Mouse (Mus musculus) brain, adult 10 weeks (tissue): ENCODE results near the gene Paox. TPM values are rescaled to one million over a fixed set of nuclear protein-coding genes. Genes with fewer than 3 reads are reported as not detected.

Source experiments
- polyA plus RNA-seq: library from polyadenylated mRNA; stranded (reverse); fragments of 350-450 nt; fragmentation: Illumina TruSeq; extraction: RNeasy Lipid Tissue Mini Kit (QIAGEN cat#74804); gene quantifications from one replicate; pipeline ENCODE4 v1.2.3, GENCODE M21; 2015; ENCODE audit warnings: low read depth, low replicate concordance

The Paox gene
- polyA plus RNA-seq = 7.1 TPM

GRCm38 (mm10) chr7:140115583-140116328 lies at the start of gene Paox:
Gene Paox (plus strand): TSS chr7:140115799.

GRCm38 (mm10) chr7:140082242-140082678 lies 33.3 kb upstream of the Paox start, which contains the start of gene Caly:
Gene Caly (minus strand): TSS chr7:140082548.

GRCm38 (mm10) chr7:140092924-140093528 lies 22.6 kb upstream of the Paox start, which contains the start of gene Prap1:
Gene Prap1 (plus strand): TSS chr7:140093395.

GRCm38 (mm10) chr7:140101993-140102860 lies 13.4 kb upstream of the Paox start, which contains the start of gene Fuom:
Gene Fuom (minus strand): TSS chr7:140102441.

GRCm38 (mm10) chr7:140116329-140117054 lies 893 bp downstream of the Paox start, which contains the start of gene Echs1:
Gene Echs1 (minus strand): TSS chr7:140116476.

GRCm38 (mm10) chr7:140137135-140138020 lies 21.8 kb downstream of the Paox start, which contains the start of gene Mtg1:
Gene Mtg1 (plus strand): TSS chr7:140137564.

GRCm38 (mm10) chr7:140154218-140154927 lies 38.8 kb downstream of the Paox start, which contains the start of gene Sprn:
Gene Sprn (minus strand): TSS chr7:140154877.

GRCm38 (mm10) chr7:140164664-140165063 lies 49.1 kb downstream of the Paox start, which contains the start of gene Olfr522:
Gene Olfr522 (minus strand): TSS chr7:140164764.

GRCm38 (mm10) chr7:140172936-140173335 lies 57.3 kb downstream of the Paox start, which contains the start of gene Olfr523:
Gene Olfr523 (plus strand): TSS chr7:140173217.

Other genes starting within 250 kb of the Paox start
- 51.5 TPM for gene Kndc1, start 221.1 kb upstream of the Paox start, polyA plus RNA-seq
- gene Utf1, start 172.0 kb upstream of the Paox start, polyA plus RNA-seq = not detected
- gene 6430531B16Rik, start 137.0 kb upstream of the Paox start, polyA plus RNA-seq = 0.48 TPM
- 3.3 TPM for gene Adam8, start 123.2 kb upstream of the Paox start, polyA plus RNA-seq
- 33.5 TPM for gene Zfp511, start 79.4 kb upstream of the Paox start, polyA plus RNA-seq
- 29.0 TPM for gene Tubgcp2, start 79.1 kb upstream of the Paox start, polyA plus RNA-seq
- not detected for gene Msx3, start 66.7 kb upstream of the Paox start, polyA plus RNA-seq
- 302 TPM for gene Caly, start 33.3 kb upstream of the Paox start, polyA plus RNA-seq
- gene Prap1, start 22.4 kb upstream of the Paox start, polyA plus RNA-seq = not detected
- gene Fuom, start 13.4 kb upstream of the Paox start, polyA plus RNA-seq = 83.3 TPM
- 90.6 TPM for gene Echs1, start 677 bp downstream of the Paox start, polyA plus RNA-seq
- gene Mtg1, start 21.8 kb downstream of the Paox start, polyA plus RNA-seq = 28.6 TPM
- gene Sprn, start 39.1 kb downstream of the Paox start, polyA plus RNA-seq = 96.6 TPM
- not detected for gene Olfr522, start 49.0 kb downstream of the Paox start, polyA plus RNA-seq
- gene Olfr523, start 57.4 kb downstream of the Paox start, polyA plus RNA-seq = not detected
- gene Olfr524, start 90.2 kb downstream of the Paox start, polyA plus RNA-seq = not detected
- not detected for gene Cd163l1, start 102.5 kb downstream of the Paox start, polyA plus RNA-seq
- gene 5830411N06Rik, start 131.5 kb downstream of the Paox start, polyA plus RNA-seq = not detected
- gene Olfr525, start 205.1 kb downstream of the Paox start, polyA plus RNA-seq = not detected
- not detected for gene Olfr527, start 218.2 kb downstream of the Paox start, polyA plus RNA-seq
- gene Olfr60, start 245.9 kb downstream of the Paox start, polyA plus RNA-seq = not detected